20 mouse cellular contexts compared by ENCODE assay signal in the genomic region with DNA sequence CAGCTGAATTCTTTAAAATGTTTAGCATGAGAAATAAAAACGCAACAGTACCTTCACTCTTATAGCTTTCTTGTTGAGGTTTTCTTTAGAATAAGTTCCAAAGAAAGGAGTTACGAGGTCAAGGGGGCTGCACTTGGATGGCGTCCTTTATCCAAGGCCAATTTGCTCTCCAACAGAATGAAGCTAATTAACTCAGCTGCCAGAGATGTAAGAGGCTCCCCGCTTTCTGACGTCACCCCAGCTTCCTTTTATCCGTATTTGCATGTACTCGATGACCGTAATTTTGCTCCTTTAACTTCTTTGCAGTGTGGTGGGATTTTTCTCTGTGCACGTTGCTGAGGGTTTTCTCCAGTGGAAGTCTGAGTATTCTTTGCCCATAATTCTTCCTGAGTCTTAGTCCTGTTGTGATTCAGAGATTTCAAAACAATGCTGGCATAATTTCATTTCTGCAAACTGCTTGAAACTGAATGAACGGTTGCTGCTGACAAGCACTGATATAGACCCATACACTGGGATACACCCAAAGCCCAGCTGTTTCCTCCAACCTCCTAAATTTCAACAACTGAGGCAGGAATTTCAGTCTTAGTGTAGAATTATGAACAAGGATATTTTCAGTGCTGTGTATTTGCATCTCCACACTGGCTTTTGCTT. TPM values are rescaled to one million over a fixed set of nuclear protein-coding genes. Genes with fewer than 3 reads are reported as not detected.
DNase-seq lines count a peak whose midpoint lies in the region; ATAC-seq and TF ChIP-seq lines count a peak whose summit lies in the region.
"Had no signal": no experiment of that assay in that cellular context is flagged by ENCODE, and none has a peak within 500 bp of the region (broad histone marks: within the 10 kb centered on the region; RNA-seq: fewer than 3 reads in every experiment).

No protein-coding gene starts in this region.

- H3K4me1 ChIP-seq in lung, postnatal 0 days (ENCODE audit: insufficient read depth, low read depth, low read length): peaks cover 20% of the 10 kb centered on the region; the same call in 1 of the 2 replicates
- peaks cover 10% of the 10 kb centered on the region for H3K4me1 ChIP-seq in bone marrow macrophage, adult 2 months (ENCODE audit: control insufficient read depth, insufficient read depth, low read length)
- peaks cover 11% of the 10 kb centered on the region; the same call in 1 of the 2 replicates for H3K4me1 ChIP-seq in forebrain, embryonic 14.5 days (ENCODE audit: control insufficient read depth, insufficient read depth, low read length)
- H3K4me1 ChIP-seq: midbrain, embryonic 15.5 days had no signal

- no peak overlapping the region for H3K9ac ChIP-seq in lung, postnatal 0 days (replicated peaks; ENCODE audit: low read depth)
- peak overlapping the region; percentile 37; the same call in 1 of the 2 replicates for H3K9ac ChIP-seq in forebrain, embryonic 14.5 days (ENCODE audit: low read length)
- H3K9ac ChIP-seq: liver, embryonic 13.5 days; midbrain, embryonic 15.5 days had no signal

- WGBS in lung, postnatal 0 days: 36% methylated on average over 10 of the region's 10 CpGs
- WGBS in forebrain, embryonic 14.5 days: 6% methylated on average over 10 of the region's 10 CpGs

- no peak for TF ChIP-seq EP300 in lung, postnatal 0 days (IDR thresholded peaks at IDR 0.05)

- H3K4me2 ChIP-seq in lung, postnatal 0 days (replicated peaks; ENCODE audit: low read depth, low read length): no peak overlapping the region
- peak overlapping the region; percentile 15 for H3K4me2 ChIP-seq in forebrain, embryonic 14.5 days (ENCODE audit: low read length)
- H3K4me2 ChIP-seq: liver, embryonic 13.5 days; midbrain, embryonic 15.5 days had no signal

- TF ChIP-seq POLR2A in bone marrow macrophage, adult 2 months (IDR thresholded peaks at IDR 0.05; ENCODE audit: borderline replicate concordance, low read depth, low read length): no peak

- no peaks in the 10 kb centered on the region for H3K9me3 ChIP-seq in lung, postnatal 0 days (ENCODE audit: low read length)
- no peaks in the 10 kb centered on the region for H3K9me3 ChIP-seq in forebrain, embryonic 14.5 days (replicated peaks; ENCODE audit: control insufficient read depth, low read length)
- H3K9me3 ChIP-seq: heart, embryonic 10.5 days; hindbrain, embryonic 10.5 days; liver, embryonic 13.5 days; megakaryocyte, embryonic 14.5 days; midbrain, embryonic 15.5 days had no signal

- H3K27me3 ChIP-seq in lung, postnatal 0 days (replicated peaks; ENCODE audit: insufficient read depth, low read length): no peaks in the 10 kb centered on the region
- H3K27me3 ChIP-seq in forebrain, embryonic 14.5 days (replicated peaks; ENCODE audit: control insufficient read depth, insufficient read depth, low read length): no peaks in the 10 kb centered on the region
- H3K27me3 ChIP-seq: liver, embryonic 13.5 days; megakaryocyte, embryonic 14.5 days; midbrain, embryonic 15.5 days had no signal

- no peak overlapping the region for H3K4me3 ChIP-seq in lung, postnatal 0 days (ENCODE audit: low read depth, low read length)
- peak overlapping the region; percentile 48 for H3K4me3 ChIP-seq in bone marrow macrophage, adult 2 months (ENCODE audit: insufficient read depth, low read length)
- no peak overlapping the region for H3K4me3 ChIP-seq in forebrain, embryonic 14.5 days (ENCODE audit: low read depth, low read length)
- H3K4me3 ChIP-seq: heart, embryonic 10.5 days; hindbrain, embryonic 10.5 days; left cerebral cortex, adult 2 months; liver, embryonic 13.5 days; megakaryocyte, embryonic 14.5 days; midbrain, embryonic 15.5 days had no signal

- peak overlapping the region; percentile 11; the same call in 1 of the 2 replicates for H3K27ac ChIP-seq in lung, postnatal 0 days (ENCODE audit: low read length)
- 0 out of 2 replicates have a peak overlapping the region, but pooled peaks have one; percentile 7 for H3K27ac ChIP-seq in bone marrow macrophage, adult 2 months (ENCODE audit: insufficient read depth, low read depth, low read length)
- H3K27ac ChIP-seq in forebrain, embryonic 14.5 days (ENCODE audit: low read depth, low read length): 0 out of 2 replicates have a peak overlapping the region, but pooled peaks have one; percentile 24
- H3K27ac ChIP-seq: heart, embryonic 10.5 days; hindbrain, embryonic 10.5 days; left cerebral cortex, adult 2 months; liver, embryonic 13.5 days; midbrain, embryonic 15.5 days had no signal

- no peak for ATAC-seq in lung, postnatal 0 days
- ATAC-seq in forebrain, embryonic 14.5 days: peak; percentile 83
- ATAC-seq in megakaryocyte progenitor cell, adult 5-6 weeks (replicated peaks; ENCODE audit: poor library complexity): 0 out of 2 replicates have a peak, but pooled peaks have one; percentile 34
- ATAC-seq: inflammation-experienced regulatory T-cells, adult 6 months; midbrain, embryonic 15.5 days had no signal

- DNase-seq in lung, postnatal 0 days (ENCODE audit: low spot score): peak; percentile 32
- no peak for DNase-seq in lung, adult 18-20 months
- peak; percentile 81 for DNase-seq in forebrain, embryonic 14.5 days (ENCODE audit: low spot score)
- no peak for DNase-seq in embryo, embryonic 10.5 days (ENCODE audit: low spot score)
- no peak for DNase-seq in urinary bladder, adult 2 months (ENCODE audit: low spot score)
- DNase-seq: B cell, adult 2 months; cerebellum, adult 18-20 months; cerebellum, postnatal 25 days; kidney, adult 8-10 months; kidney, postnatal 36 days; liver, embryonic 13.5 days; thymus, postnatal 14 days had no signal

- H3K36me3 ChIP-seq in lung, postnatal 0 days (ENCODE audit: insufficient read depth, low read length): no peaks in the 10 kb centered on the region
- no peaks in the 10 kb centered on the region for H3K36me3 ChIP-seq in forebrain, embryonic 14.5 days (ENCODE audit: control insufficient read depth, insufficient read depth, low read length)
- H3K36me3 ChIP-seq: heart, embryonic 10.5 days; hindbrain, embryonic 10.5 days; liver, embryonic 13.5 days; midbrain, embryonic 15.5 days had no signal

- no peak for TF ChIP-seq CTCF in lung, postnatal 0 days (IDR thresholded peaks at IDR 0.05)
- no peak for TF ChIP-seq CTCF in bone marrow macrophage, adult 2 months (IDR thresholded peaks at IDR 0.05; ENCODE audit: low read depth, low read length)

RNA-seq across cellular contexts. Expression of a gene that starts 48.6 kb away (rescaled TPM):
- 16.5 and 17.8 TPM in 2 replicates for polyA plus RNA-seq in lung, postnatal 0 days (2015; fragmentation: Nextera tagmentation; extraction: Ambion mirVana)
- polyA plus RNA-seq in bone marrow macrophage, adult 2 months (2012; ENCODE audit: insufficient read depth, insufficient read length, missing spikeins): 66.8 and 73.9 TPM in 2 replicates
- 18.9 and 24.4 TPM in 2 replicates for polyA plus RNA-seq in forebrain, embryonic 14.5 days (2014; fragmentation: Nextera tagmentation; extraction: Ambion mirVana)
- 106 and 110 TPM in 2 replicates for total RNA-seq in megakaryocyte progenitor cell, adult 5-6 weeks (2015)
- total RNA-seq in megakaryocyte progenitor cell, adult 5-6 weeks (2017): 69.3 and 69.8 TPM in 2 replicates
- 28.1 and 30.7 TPM in 2 replicates for polyA plus RNA-seq in urinary bladder, adult 2 months (2012; rRNA removed)

Comparison
In these comparisons a context has a peak if more than half of its experiments do, and no peak if none do; other contexts are left out.
1. DNase-seq: peak in lung, postnatal 0 days (single experiment) and forebrain, embryonic 14.5 days (single experiment); none in lung, adult 18-20 months (0 of 2), embryo, embryonic 10.5 days (single experiment) and urinary bladder, adult 2 months (single experiment).
2. Peak in every context shown above with its lines, with median percentiles within 50 percentile points of each other: H3K27ac ChIP-seq.